Mouse (Mus musculus): Measurements from ENCODE around the gene Srcap. TPM values are rescaled to one million over a fixed set of nuclear protein-coding genes. Genes with fewer than 3 reads are reported as not detected.

Gene Srcap
- polyA plus RNA-seq, 1 experiment from 2014 or later, result 62.1 TPM

DNA sequence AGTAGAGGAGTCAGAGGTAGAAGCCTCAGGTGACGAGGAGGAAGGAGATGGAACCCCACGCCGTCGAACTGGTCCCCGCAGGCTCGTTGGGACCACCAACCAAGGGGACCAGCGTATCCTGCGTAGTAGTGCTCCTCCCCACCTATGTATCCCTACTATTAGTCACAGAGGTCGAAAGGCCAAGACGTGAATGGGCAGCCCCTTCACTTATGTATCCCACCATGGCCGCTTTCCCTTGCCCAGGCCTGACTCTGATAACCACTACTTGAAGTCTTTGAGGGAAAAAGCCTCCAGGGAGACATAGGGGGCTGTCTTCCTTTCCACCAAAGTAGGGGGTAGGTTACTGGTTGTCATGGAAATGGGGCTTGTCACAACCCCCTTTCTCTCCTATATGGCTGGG lies 48.8 kb downstream of the Srcap start:
- 95% methylated on average over 11 of the region's 11 CpGs for WGBS
- Histone ChIP-seq H3K4me2 (replicated peaks) (no peak overlapping the region), H3K27me3 (ENCODE audit: control insufficient read depth, insufficient read depth, low read length) (no peaks in the 10 kb centered on the region), H3K9me3 (ENCODE audit: control insufficient read depth, low read length) (no peaks in the 10 kb centered on the region), H3K36me3 (replicated peaks; ENCODE audit: control insufficient read depth, insufficient read depth) (peaks cover 94% of the 10 kb centered on the region), H3K9ac (no peak overlapping the region), H3K4me1 (replicated peaks; ENCODE audit: control insufficient read depth, insufficient read depth, low read length) (no peaks in the 10 kb centered on the region), H3K4me3 (replicated peaks; ENCODE audit: low read length) (no peak overlapping the region), H3K27ac (no peak overlapping the region)
- ATAC-seq (ENCODE audit: low FRiP score), result no peak
- DNase-seq (ENCODE audit: low spot score), result no peak

DNA sequence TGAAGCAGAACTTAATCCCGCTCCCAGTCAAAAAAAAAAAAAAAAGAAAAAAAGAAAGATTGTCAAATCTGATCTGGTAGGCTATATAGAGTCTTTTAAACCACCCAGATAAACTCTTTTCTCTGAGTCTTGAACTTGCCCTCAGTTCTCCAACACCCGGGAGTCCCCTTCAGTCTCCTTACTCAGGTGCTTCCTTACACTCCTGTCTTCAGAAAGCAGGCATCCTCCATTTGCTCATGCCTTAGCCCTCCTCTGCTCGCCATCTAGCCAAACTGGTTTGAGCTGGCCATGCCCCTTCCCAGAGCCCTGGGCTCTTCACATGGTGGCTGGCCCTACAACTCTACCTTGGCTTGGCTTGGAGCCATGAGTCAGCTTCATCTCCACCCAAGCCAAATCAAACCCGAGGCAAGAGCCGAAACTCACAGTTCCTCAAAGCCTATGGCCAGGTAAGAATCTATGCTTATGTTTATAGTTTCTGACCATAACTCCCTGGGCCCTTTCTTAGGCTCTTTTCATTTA lies 49.6 kb downstream of the Srcap start, which contains the start of gene Tmem265:
Tmem265 (plus strand) TSS at position 51 of the 519 bp plus-strand sequence.
- DNase-seq (ENCODE audit: low spot score) (no peak), ATAC-seq (ENCODE audit: low FRiP score) (no peak)
- peaks cover 94% of the 10 kb centered on the region for H3K36me3 ChIP-seq (replicated peaks; ENCODE audit: control insufficient read depth, insufficient read depth)

DNA sequence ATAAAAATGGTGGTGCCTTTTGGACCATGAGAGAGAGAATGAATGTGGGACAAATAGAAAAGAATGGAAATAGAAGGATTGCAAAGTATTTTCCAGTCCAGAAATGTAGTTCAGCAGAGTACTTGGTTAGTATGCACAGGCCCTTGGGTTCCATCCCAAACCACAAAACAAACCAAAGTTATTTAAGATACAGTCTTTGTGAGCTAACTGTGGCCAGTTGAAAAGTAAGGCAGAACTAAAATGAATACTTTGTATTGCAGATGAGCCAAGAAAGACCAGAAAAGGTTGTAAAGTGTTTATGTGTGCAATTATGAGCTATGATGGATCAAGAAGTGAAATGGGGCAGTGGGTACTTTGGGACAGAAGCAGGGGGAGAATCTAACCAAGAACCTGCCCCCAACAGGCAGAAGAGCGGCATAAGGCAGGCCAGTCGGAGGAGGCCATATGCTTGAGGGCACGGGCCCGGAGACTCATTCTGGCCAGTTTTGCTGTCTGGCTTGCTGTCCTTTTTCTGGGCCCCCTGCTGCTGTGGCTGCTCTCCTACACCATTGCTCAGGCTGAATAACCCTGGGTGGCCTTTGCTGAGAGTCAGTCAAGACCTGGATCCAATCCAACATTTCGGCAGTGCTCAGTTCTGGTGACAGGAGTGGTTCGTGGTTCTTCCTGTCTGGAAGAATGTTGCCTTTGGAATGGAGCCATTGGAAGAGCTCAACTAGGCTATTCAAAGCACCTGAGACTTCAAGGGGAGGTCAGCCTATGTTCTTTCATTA lies 52.8 kb downstream of the Srcap start:
- peak; percentile 42 for DNase-seq (ENCODE audit: low spot score)
- Histone ChIP-seq H3K4me3 (replicated peaks; ENCODE audit: low read length) (no peak overlapping the region), H3K9ac (no peak overlapping the region), H3K27ac (no peak overlapping the region), H3K9me3 (ENCODE audit: control insufficient read depth, low read length) (no peaks in the 10 kb centered on the region), H3K36me3 (replicated peaks; ENCODE audit: control insufficient read depth, insufficient read depth) (peaks cover 81% of the 10 kb centered on the region), H3K4me1 (replicated peaks; ENCODE audit: control insufficient read depth, insufficient read depth, low read length) (no peaks in the 10 kb centered on the region), H3K27me3 (ENCODE audit: control insufficient read depth, insufficient read depth, low read length) (no peaks in the 10 kb centered on the region), H3K4me2 (replicated peaks) (no peak overlapping the region)
- ATAC-seq (ENCODE audit: low FRiP score), result no peak
- 78% methylated on average over 6 of the region's 6 CpGs for WGBS

More for the DNA sequence above, 49.6 kb downstream of the Srcap start, which contains the start of gene Tmem265:
- Histone ChIP-seq H3K4me2 (replicated peaks) (no peak within 1 kb of the TSS), H3K27me3 (ENCODE audit: control insufficient read depth, insufficient read depth, low read length) (no peaks in the 10 kb centered on the region), H3K27ac (no peak within 1 kb of the TSS), H3K9ac (no peak within 1 kb of the TSS), H3K9me3 (ENCODE audit: control insufficient read depth, low read length) (no peaks in the 10 kb centered on the region), H3K4me3 (replicated peaks; ENCODE audit: low read length) (no peak within 1 kb of the TSS), H3K4me1 (replicated peaks; ENCODE audit: control insufficient read depth, insufficient read depth, low read length) (no peaks in the 10 kb centered on the region)
- WGBS, result 98% methylated on average over 5 of the region's 5 CpGs

DNA sequence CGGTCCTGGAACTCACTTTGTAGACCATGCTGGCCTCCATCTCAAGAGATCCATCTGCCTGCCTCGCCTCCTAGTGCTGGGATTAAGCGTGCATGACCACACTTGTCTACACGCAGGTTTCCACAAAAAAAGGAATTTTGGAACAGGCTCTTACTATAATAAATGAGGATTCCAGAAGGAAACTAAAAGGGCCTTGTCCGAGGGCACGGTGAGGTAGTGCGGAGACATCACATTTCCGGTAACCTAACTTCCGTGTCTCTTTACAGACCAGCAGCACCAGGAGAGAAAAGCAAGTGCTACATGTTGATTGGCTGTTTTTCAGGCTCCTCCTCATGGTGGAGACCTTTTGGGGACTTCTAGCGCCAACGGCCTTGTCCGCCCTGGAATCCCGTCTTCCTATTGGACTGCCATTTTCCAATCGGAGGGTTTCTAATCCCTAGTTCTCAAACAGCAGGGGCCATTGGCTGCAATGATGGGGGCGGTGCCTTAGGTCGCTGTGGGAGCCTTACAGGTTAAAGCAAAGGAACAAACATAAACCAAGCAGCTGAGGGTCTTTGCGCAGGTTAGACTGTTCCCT lies 61.2 kb downstream of the Srcap start, which contains the start of gene Phkg2:
Phkg2 (plus strand) TSS at position 446 of the 577 bp plus-strand sequence.
- peaks cover 21% of the 10 kb centered on the region for H3K4me1 ChIP-seq (replicated peaks; ENCODE audit: control insufficient read depth, insufficient read depth, low read length)
- peak; percentile 89 for DNase-seq (ENCODE audit: low spot score)
- H3K4me3 ChIP-seq (replicated peaks; ENCODE audit: low read length), result peak within 1 kb of the TSS; percentile 57
- peak; percentile 98 for ATAC-seq (ENCODE audit: low FRiP score)
- H3K4me2 ChIP-seq (replicated peaks), result peak within 1 kb of the TSS; percentile 82
- peak within 1 kb of the TSS; percentile 81 for H3K9ac ChIP-seq
- H3K27ac ChIP-seq, result peak within 1 kb of the TSS; percentile 72
- H3K27me3 ChIP-seq (ENCODE audit: control insufficient read depth, insufficient read depth, low read length), result no peaks in the 10 kb centered on the region
- H3K9me3 ChIP-seq (ENCODE audit: control insufficient read depth, low read length), result no peaks in the 10 kb centered on the region
- 1% methylated on average over 17 of the region's 17 CpGs for WGBS
- H3K36me3 ChIP-seq (replicated peaks; ENCODE audit: control insufficient read depth, insufficient read depth), result peaks cover 17% of the 10 kb centered on the region

DNA sequence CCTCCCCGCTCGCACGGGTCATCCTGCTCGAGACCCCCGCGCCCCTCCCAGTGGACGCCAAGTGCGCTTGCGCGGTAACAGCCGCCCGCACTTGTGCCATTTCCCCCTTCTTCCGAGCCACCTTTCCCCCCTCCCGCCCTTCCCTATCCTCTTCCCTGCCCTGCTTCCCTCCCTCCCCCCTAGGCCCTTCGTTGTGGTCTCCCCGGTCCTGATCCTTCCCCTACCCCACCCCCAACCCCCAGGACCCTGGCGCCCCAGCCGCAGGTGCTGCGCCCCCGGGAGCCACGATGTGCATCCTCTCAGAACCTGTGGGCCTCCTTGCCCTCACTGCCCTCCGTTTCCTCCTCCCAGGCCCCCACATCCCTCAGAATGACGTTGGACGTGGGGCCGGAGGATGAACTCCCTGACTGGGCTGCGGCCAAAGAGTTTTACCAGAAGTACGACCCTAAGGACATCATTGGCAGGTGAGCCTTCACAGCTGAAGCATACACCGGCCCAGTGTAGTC lies 61.8 kb downstream of the Srcap start:
- WGBS, result under 1% methylated on average over 26 of the region's 28 CpGs
- DNase-seq (ENCODE audit: low spot score), result no peak
- Histone ChIP-seq H3K4me3 (replicated peaks; ENCODE audit: low read length) (peak overlapping the region; percentile 57), H3K4me2 (replicated peaks) (peak overlapping the region; percentile 82), H3K27me3 (ENCODE audit: control insufficient read depth, insufficient read depth, low read length) (no peaks in the 10 kb centered on the region), H3K9me3 (ENCODE audit: control insufficient read depth, low read length) (no peaks in the 10 kb centered on the region), H3K36me3 (replicated peaks; ENCODE audit: control insufficient read depth, insufficient read depth) (peaks cover 20% of the 10 kb centered on the region), H3K9ac (peak overlapping the region; percentile 81), H3K4me1 (replicated peaks; ENCODE audit: control insufficient read depth, insufficient read depth, low read length) (peaks cover 21% of the 10 kb centered on the region), H3K27ac (peak overlapping the region; percentile 72)
- ATAC-seq (ENCODE audit: low FRiP score), result peak; percentile 81

DNA sequence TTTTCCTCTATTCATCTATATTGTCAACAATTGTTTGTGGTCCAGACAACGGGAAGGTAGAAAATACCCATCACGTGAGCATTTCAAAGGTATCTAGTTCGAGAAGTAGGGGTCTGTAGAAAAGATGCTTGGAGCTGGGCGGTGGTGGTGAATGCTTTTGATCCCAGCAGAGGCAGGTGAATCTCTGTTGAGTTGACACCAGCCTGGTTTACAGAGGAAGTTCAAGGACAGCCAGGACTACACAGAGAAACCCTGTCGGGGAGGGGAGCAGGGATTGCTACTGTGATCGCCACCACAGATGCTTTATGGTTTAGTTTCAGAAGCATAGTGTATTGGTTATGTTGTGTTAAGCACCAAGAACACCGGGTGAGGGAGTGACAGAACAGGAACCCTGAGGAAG lies 62.3 kb downstream of the Srcap start:
- DNase-seq (ENCODE audit: low spot score) (no peak), ATAC-seq (ENCODE audit: low FRiP score) (no peak)
- Histone ChIP-seq H3K4me2 (replicated peaks) (peak overlapping the region; percentile 82), H3K4me1 (replicated peaks; ENCODE audit: control insufficient read depth, insufficient read depth, low read length) (peaks cover 21% of the 10 kb centered on the region), H3K9ac (peak overlapping the region; percentile 81), H3K27me3 (ENCODE audit: control insufficient read depth, insufficient read depth, low read length) (no peaks in the 10 kb centered on the region), H3K27ac (no peak overlapping the region), H3K9me3 (ENCODE audit: control insufficient read depth, low read length) (no peaks in the 10 kb centered on the region), H3K4me3 (replicated peaks; ENCODE audit: low read length) (peak overlapping the region; percentile 57), H3K36me3 (replicated peaks; ENCODE audit: control insufficient read depth, insufficient read depth) (peaks cover 24% of the 10 kb centered on the region)
- WGBS, result 26% methylated on average over 7 of the region's 7 CpGs

DNA sequence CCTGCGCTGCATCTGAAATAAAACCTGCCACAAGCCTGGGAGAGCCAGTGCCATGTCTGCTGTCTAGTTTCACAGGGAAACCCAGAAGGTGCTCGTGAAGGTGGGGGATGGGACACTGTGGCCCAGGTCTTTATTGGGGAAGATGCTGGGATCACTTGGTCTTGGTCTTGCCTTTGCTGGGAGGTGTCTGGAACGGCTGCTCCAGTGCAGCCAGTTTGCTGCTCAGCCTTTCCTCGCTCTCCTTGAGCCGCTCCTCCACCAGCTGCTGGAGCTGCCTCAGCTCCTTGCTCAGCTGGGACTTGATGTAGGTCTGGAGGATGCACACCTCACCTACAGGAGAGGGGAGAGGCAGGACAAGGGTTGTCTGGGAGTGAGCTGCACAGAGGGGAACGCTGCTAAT lies 71.5 kb downstream of the Srcap start:
- Histone ChIP-seq H3K9me3 (ENCODE audit: control insufficient read depth, low read length) (no peaks in the 10 kb centered on the region), H3K27me3 (ENCODE audit: control insufficient read depth, insufficient read depth, low read length) (no peaks in the 10 kb centered on the region), H3K36me3 (replicated peaks; ENCODE audit: control insufficient read depth, insufficient read depth) (peaks cover 58% of the 10 kb centered on the region), H3K4me1 (replicated peaks; ENCODE audit: control insufficient read depth, insufficient read depth, low read length) (peaks cover 7% of the 10 kb centered on the region; the same call in 1 of the 2 replicates), H3K4me3 (replicated peaks; ENCODE audit: low read length) (no peak overlapping the region), H3K4me2 (replicated peaks) (no peak overlapping the region), H3K9ac (no peak overlapping the region), H3K27ac (no peak overlapping the region)
- DNase-seq (ENCODE audit: low spot score), result no peak
- WGBS, result 93% methylated on average over 6 of the region's 6 CpGs
- no peak for ATAC-seq (ENCODE audit: low FRiP score)

DNA sequence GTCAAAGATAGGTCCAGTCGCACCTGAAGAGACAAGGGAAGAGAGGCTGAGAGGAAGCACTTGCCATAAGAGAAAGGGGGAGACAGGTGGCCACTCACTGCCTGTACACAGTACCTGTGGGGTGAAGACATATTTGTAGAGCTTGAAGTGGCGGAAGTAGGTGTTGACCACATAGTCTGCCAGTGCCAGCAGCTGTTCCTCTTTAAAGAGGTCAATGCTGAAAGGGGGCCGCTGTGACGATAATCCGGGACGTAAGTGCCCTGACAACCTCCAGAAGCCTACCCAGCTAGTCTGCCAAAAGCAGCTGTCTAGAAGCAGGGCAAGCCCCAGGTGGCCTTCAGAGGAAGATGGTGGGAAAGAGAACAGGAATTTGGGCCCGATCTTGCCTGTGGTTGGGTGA lies 73.2 kb downstream of the Srcap start:
- Histone ChIP-seq H3K9me3 (ENCODE audit: control insufficient read depth, low read length) (no peaks in the 10 kb centered on the region), H3K27me3 (ENCODE audit: control insufficient read depth, insufficient read depth, low read length) (no peaks in the 10 kb centered on the region), H3K27ac (no peak overlapping the region), H3K36me3 (replicated peaks; ENCODE audit: control insufficient read depth, insufficient read depth) (peaks cover 49% of the 10 kb centered on the region), H3K4me3 (replicated peaks; ENCODE audit: low read length) (no peak overlapping the region), H3K9ac (no peak overlapping the region), H3K4me1 (replicated peaks; ENCODE audit: control insufficient read depth, insufficient read depth, low read length) (peaks cover 16% of the 10 kb centered on the region), H3K4me2 (replicated peaks) (no peak overlapping the region)
- ATAC-seq (ENCODE audit: low FRiP score), result no peak
- DNase-seq (ENCODE audit: low spot score), result no peak
- WGBS, result 87% methylated on average over 7 of the region's 7 CpGs

DNA sequence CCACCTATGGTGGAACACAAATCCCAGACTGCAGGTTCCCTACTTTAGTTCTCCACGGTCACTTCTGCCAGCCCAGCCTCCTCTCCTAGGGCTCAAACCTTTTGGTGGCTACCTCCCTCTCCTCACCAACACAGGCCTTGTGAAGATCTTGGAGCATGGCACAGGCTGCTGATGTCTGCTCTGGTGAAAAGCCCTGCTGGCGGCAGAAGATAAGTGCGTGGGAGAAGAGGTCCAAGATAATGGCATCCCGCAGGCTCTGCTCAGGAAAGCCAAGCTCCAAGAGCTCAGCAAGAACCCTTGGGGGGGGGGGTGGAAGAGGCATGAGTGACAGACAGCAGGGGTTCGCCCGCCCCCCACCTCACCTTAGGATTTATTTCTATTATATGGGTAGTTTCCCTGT lies 74.4 kb downstream of the Srcap start:
- Histone ChIP-seq H3K36me3 (replicated peaks; ENCODE audit: control insufficient read depth, insufficient read depth) (peaks cover 50% of the 10 kb centered on the region), H3K4me1 (replicated peaks; ENCODE audit: control insufficient read depth, insufficient read depth, low read length) (peaks cover 16% of the 10 kb centered on the region)
- WGBS, result 91% methylated on average over 6 of the region's 6 CpGs

More for the DNA sequence above, 74.4 kb downstream of the Srcap start:
- no peak overlapping the region for H3K4me3 ChIP-seq (replicated peaks; ENCODE audit: low read length)
- ATAC-seq (ENCODE audit: low FRiP score), result no peak
- no peak overlapping the region for H3K4me2 ChIP-seq (replicated peaks)
- no peaks in the 10 kb centered on the region for H3K9me3 ChIP-seq (ENCODE audit: control insufficient read depth, low read length)
- no peak overlapping the region for H3K27ac ChIP-seq
- no peaks in the 10 kb centered on the region for H3K27me3 ChIP-seq (ENCODE audit: control insufficient read depth, insufficient read depth, low read length)
- no peak for DNase-seq (ENCODE audit: low spot score)
- H3K9ac ChIP-seq, result no peak overlapping the region
